Mouse (Mus musculus): ENCODE measurements at regions not wholly inside any gene's neighbourhood (a gene's known extent, or its start where the extent isn't known, plus 50 kb on each side); places are given as distances from the start of the nearest gene placed in this dataset.

GRCm38 (mm10) chr2:72855276-72855970, 124.8 kb downstream of the Sp3 start:
- no peak for DNase-seq
- no peaks in the 10 kb centered on the region for H3K4me1 ChIP-seq (ENCODE audit: control insufficient read depth, insufficient read depth, low read length)

GRCm38 (mm10) chr2:72855971-72856755, 124.1 kb downstream of the Sp3 start:
- Histone ChIP-seq H3K36me3 (ENCODE audit: control insufficient read depth, insufficient read depth, low read length) (no peaks in the 10 kb centered on the region), H3K4me1 (ENCODE audit: control insufficient read depth, insufficient read depth, low read length) (no peaks in the 10 kb centered on the region), H3K4me3 (ENCODE audit: insufficient read depth, low read depth, low read length) (no peak overlapping the region), H3K27me3 (replicated peaks; ENCODE audit: control insufficient read depth, insufficient read depth, low read length) (no peaks in the 10 kb centered on the region), H3K27ac (ENCODE audit: insufficient read depth, low read depth, low read length) (no peak overlapping the region)
- WGBS, result 84% methylated on average over 13 of the region's 13 CpGs
- TF ChIP-seq POLR2A (IDR thresholded peaks at IDR 0.05; ENCODE audit: low read depth, low read length) (no peak), CTCF (conservative IDR thresholded peaks at IDR 0.05; ENCODE audit: insufficient read depth, insufficient read length, low read depth, low read length) (no peak)
- no peak for DNase-seq

More at GRCm38 (mm10) chr2:72855276-72855970, 124.8 kb downstream of the Sp3 start:
- H3K27ac ChIP-seq (ENCODE audit: insufficient read depth, low read depth, low read length), result no peak overlapping the region
- no peaks in the 10 kb centered on the region for H3K27me3 ChIP-seq (replicated peaks; ENCODE audit: control insufficient read depth, insufficient read depth, low read length)
- H3K36me3 ChIP-seq (ENCODE audit: control insufficient read depth, insufficient read depth, low read length), result no peaks in the 10 kb centered on the region
- 78% methylated on average over 11 of the region's 11 CpGs for WGBS
- H3K4me3 ChIP-seq (ENCODE audit: insufficient read depth, low read depth, low read length), result no peak overlapping the region
- TF ChIP-seq POLR2A (IDR thresholded peaks at IDR 0.05; ENCODE audit: low read depth, low read length) (no peak), CTCF (conservative IDR thresholded peaks at IDR 0.05; ENCODE audit: insufficient read depth, insufficient read length, low read depth, low read length) (no peak)

DNA sequence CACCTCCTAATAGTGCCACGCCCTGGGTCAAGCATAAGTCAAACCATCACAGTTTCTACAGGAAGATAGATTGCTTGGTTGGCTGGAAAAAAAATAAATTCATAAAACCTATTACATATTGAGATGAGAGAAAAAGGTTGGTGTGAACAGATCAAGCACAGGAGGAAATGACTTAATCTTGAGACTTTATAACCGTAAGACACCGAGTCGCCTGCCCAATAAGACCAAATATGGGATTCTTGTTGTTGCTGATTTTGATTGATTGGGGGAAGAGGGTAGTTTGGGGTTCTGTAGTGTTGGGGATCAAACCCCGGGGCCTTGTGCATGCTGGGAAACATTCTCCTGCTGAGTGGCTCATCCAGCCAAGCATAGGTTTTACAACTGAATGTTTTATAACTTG, 122.9 kb downstream of the Sp3 start:
- Histone ChIP-seq H3K27me3 (replicated peaks; ENCODE audit: control insufficient read depth, insufficient read depth, low read length) (no peaks in the 10 kb centered on the region), H3K4me1 (ENCODE audit: control insufficient read depth, insufficient read depth, low read length) (no peaks in the 10 kb centered on the region), H3K27ac (ENCODE audit: insufficient read depth, low read depth, low read length) (no peak overlapping the region), H3K36me3 (ENCODE audit: control insufficient read depth, insufficient read depth, low read length) (no peaks in the 10 kb centered on the region), H3K4me3 (ENCODE audit: insufficient read depth, low read depth, low read length) (no peak overlapping the region)
- DNase-seq, result no peak
- no peak for TF ChIP-seq POLR2A (IDR thresholded peaks at IDR 0.05; ENCODE audit: low read depth, low read length)
- no peak for TF ChIP-seq CTCF (conservative IDR thresholded peaks at IDR 0.05; ENCODE audit: insufficient read depth, insufficient read length, low read depth, low read length)
- whole genome bisulfite sequencing, result 95% methylated on average over 5 of the region's 5 CpGs

GRCm38 (mm10) chr2:72865462-72866365, 114.5 kb downstream of the Sp3 start:
- 58% methylated on average over 19 of the region's 19 CpGs for WGBS
- no peaks in the 10 kb centered on the region for H3K36me3 ChIP-seq (ENCODE audit: control insufficient read depth, insufficient read depth, low read length)
- TF ChIP-seq POLR2A (IDR thresholded peaks at IDR 0.05; ENCODE audit: low read depth, low read length), result no peak
- TF ChIP-seq CTCF (conservative IDR thresholded peaks at IDR 0.05; ENCODE audit: insufficient read depth, insufficient read length, low read depth, low read length), result no peak
- no peaks in the 10 kb centered on the region for H3K4me1 ChIP-seq (ENCODE audit: control insufficient read depth, insufficient read depth, low read length)
- no peak overlapping the region for H3K4me3 ChIP-seq (ENCODE audit: insufficient read depth, low read depth, low read length)
- H3K27ac ChIP-seq (ENCODE audit: insufficient read depth, low read depth, low read length), result no peak overlapping the region
- no peaks in the 10 kb centered on the region for H3K27me3 ChIP-seq (replicated peaks; ENCODE audit: control insufficient read depth, insufficient read depth, low read length)
- no peak for DNase-seq

GRCm38 (mm10) chr2:72866366-72866688, 113.9 kb downstream of the Sp3 start:
- Histone ChIP-seq H3K4me3 (ENCODE audit: insufficient read depth, low read depth, low read length) (no peak overlapping the region), H3K36me3 (ENCODE audit: control insufficient read depth, insufficient read depth, low read length) (no peaks in the 10 kb centered on the region), H3K27ac (ENCODE audit: insufficient read depth, low read depth, low read length) (no peak overlapping the region), H3K27me3 (replicated peaks; ENCODE audit: control insufficient read depth, insufficient read depth, low read length) (no peaks in the 10 kb centered on the region), H3K4me1 (ENCODE audit: control insufficient read depth, insufficient read depth, low read length) (no peaks in the 10 kb centered on the region)
- TF ChIP-seq POLR2A (IDR thresholded peaks at IDR 0.05; ENCODE audit: low read depth, low read length), result no peak
- TF ChIP-seq CTCF (conservative IDR thresholded peaks at IDR 0.05; ENCODE audit: insufficient read depth, insufficient read length, low read depth, low read length), result 0 out of 2 replicates have a peak, but pooled peaks have one; percentile 19
- WGBS, result 43% methylated on average over 2 of the region's 2 CpGs
- DNase-seq, result no peak

DNA sequence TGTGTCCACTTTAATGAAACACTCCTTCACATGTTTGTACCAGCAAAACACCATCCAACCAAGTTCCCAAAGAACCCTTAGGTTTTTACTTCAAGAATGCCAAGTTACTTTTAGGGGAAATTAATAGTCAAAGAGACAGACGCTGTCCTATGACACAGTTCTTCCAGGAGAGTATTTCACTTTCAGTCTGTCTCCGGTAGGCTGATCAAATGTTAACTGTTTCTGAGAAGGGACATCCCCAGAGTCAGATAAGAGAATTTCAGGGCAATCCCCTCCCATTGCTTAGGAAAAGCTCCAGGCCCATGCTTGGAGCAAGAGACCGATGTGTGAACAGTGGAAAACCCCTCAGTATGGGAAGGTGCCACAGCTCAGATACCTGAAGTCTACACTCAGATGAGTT, 112.1 kb downstream of the Sp3 start:
- 95% methylated on average over 3 of the region's 3 CpGs for WGBS
- Histone ChIP-seq H3K4me3 (ENCODE audit: insufficient read depth, low read depth, low read length) (no peak overlapping the region), H3K36me3 (ENCODE audit: control insufficient read depth, insufficient read depth, low read length) (no peaks in the 10 kb centered on the region), H3K27me3 (replicated peaks; ENCODE audit: control insufficient read depth, insufficient read depth, low read length) (no peaks in the 10 kb centered on the region), H3K4me1 (ENCODE audit: control insufficient read depth, insufficient read depth, low read length) (no peaks in the 10 kb centered on the region), H3K27ac (ENCODE audit: insufficient read depth, low read depth, low read length) (no peak overlapping the region)
- TF ChIP-seq POLR2A (IDR thresholded peaks at IDR 0.05; ENCODE audit: low read depth, low read length) (no peak), CTCF (conservative IDR thresholded peaks at IDR 0.05; ENCODE audit: insufficient read depth, insufficient read length, low read depth, low read length) (no peak)
- DNase-seq, result no peak
